Mouse (Mus musculus) CD4-positive helper T cell, adult 2 months (primary cell): ENCODE results near the gene Phxr2.

Source experiments
- DNase-seq: peaks from one replicate; pipeline ENCODE4 v3.0.0-alpha.2; 2012; ENCODE audit warnings: low read depth, missing footprints, low spot score

The Phxr2 gene

DNA sequence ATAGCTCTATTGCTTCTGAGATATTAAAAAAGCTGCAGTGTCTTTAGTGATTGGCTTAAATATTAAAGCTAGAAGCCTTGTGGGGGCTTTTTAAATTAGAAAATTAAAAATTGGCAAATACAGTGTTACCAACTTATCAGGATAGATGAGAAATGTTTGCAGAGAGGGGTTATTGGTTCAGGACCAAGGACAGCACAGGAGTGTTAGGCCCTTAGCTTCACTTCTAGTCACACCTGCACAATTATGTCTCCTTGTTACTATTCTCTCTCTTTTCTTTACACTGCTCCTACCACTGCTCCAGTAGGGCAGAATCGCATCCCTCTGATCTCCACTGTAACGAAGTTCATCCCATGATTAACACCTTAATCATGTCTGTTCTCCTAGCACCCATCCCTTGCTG, 31.0 kb downstream of the Phxr2 start:
- no peak for DNase-seq

DNA sequence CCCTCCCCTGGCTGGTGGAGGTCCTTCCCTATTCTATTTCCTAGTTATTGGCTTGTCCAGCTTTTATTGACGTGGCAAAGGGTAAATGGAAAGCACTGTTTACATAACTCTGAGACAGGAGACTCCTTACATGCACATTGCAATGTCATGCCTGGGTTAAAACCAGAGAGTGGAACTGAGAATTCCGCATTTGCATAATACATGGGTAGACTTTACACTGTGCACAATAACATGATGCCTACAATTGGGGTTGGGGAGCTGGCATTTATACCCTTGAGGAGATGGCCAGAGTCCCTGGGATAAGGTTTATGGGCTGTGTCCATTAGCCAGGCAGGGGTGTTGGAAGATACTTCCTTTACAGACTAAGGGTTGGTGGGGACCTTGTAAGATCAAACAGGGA, 32.8 kb downstream of the Phxr2 start:
- DNase-seq, result no peak

GRCm38 (mm10) chr10:99089906-99090305, 36.2 kb downstream of the Phxr2 start:
- no peak for DNase-seq

- no peak for DNase-seq
These were observed 40.1 kb downstream of the Phxr2 start for GRCm38 (mm10) chr10:99086029-99086428.

GRCm38 (mm10) chr10:99085240-99085587, 40.9 kb downstream of the Phxr2 start:
- no peak for DNase-seq

GRCm38 (mm10) chr10:99084397-99085239, 41.5 kb downstream of the Phxr2 start:
- peak; percentile 73 for DNase-seq

DNA sequence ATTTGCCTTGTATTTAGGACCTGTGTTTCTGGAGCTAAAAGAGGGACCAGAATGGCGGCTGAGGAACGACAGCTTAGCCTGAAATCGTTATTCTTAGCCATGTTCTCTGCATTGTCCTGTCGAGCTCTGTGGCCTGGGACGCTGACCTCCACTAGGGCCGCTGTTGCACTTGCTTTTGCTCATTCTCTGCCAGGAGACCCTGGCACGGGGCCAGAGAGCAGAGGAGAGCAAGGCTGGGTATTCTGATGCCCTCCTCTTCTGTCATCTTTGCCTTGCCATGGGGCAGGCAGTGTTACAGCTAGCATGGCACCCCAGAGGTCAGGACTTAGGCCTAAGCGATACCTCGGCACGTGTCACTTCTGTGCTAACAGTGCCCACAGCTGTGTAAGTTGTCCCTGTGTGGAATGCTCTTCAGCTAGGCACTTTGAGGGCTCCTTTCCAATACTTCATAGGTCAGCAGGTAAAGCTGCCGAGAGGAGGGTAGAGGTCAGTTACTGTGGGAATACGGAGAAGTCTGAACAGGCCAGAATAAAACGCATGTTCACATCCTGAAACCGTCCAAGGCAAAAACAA, 42.6 kb downstream of the Phxr2 start:
- DNase-seq, result no peak

GRCm38 (mm10) chr10:99081569-99081990, 44.5 kb downstream of the Phxr2 start:
- peak; percentile 55 for DNase-seq

- DNase-seq, result no peak
These were observed 47.5 kb downstream of the Phxr2 start for GRCm38 (mm10) chr10:99078621-99079020.

GRCm38 (mm10) chr10:99076113-99076895, 49.8 kb downstream of the Phxr2 start:
- no peak for DNase-seq
